Mouse (Mus musculus): ENCODE measurements at regions not wholly inside any gene's neighbourhood (a gene's known extent, or its start where the extent isn't known, plus 50 kb on each side); places are given as distances from the start of the nearest gene placed in this dataset.

GRCm38 (mm10) chr2:128309541-128310030 lies 183.7 kb downstream of the Bcl2l11 start:
- H3K9me3 ChIP-seq: no peaks in the 10 kb centered on the region
- H3K27me3 ChIP-seq (replicated peaks): no peaks in the 10 kb centered on the region
- no peak for ATAC-seq (ENCODE audit: insufficient read depth, low FRiP score, low read depth)
- H3K27ac ChIP-seq: peak overlapping the region; percentile 74
- peaks cover 21% of the 10 kb centered on the region for H3K4me1 ChIP-seq
- no peaks in the 10 kb centered on the region for H3K36me3 ChIP-seq
- WGBS: 35% methylated on average over 10 of the region's 10 CpGs
- no peak overlapping the region for H3K4me3 ChIP-seq (replicated peaks)
- no peak overlapping the region for H3K9ac ChIP-seq
- 0 out of 2 replicates have a peak overlapping the region, but pooled peaks have one; percentile 24 for H3K4me2 ChIP-seq

GRCm38 (mm10) chr2:128310081-128310480 lies 184.2 kb downstream of the Bcl2l11 start:
- 0 out of 2 replicates have a peak overlapping the region, but pooled peaks have one; percentile 24 for H3K4me2 ChIP-seq
- H3K27ac ChIP-seq: peak overlapping the region; percentile 74
- no peaks in the 10 kb centered on the region for H3K27me3 ChIP-seq (replicated peaks)
- no peaks in the 10 kb centered on the region for H3K9me3 ChIP-seq
- H3K4me1 ChIP-seq: peaks cover 21% of the 10 kb centered on the region
- WGBS: 24% methylated on average over 5 of the region's 5 CpGs
- no peak overlapping the region for H3K9ac ChIP-seq
- no peak overlapping the region for H3K4me3 ChIP-seq (replicated peaks)
- ATAC-seq (ENCODE audit: insufficient read depth, low FRiP score, low read depth): no peak
- H3K36me3 ChIP-seq: no peaks in the 10 kb centered on the region

- H3K4me3 ChIP-seq (replicated peaks): 0 out of 2 replicates have a peak overlapping the region, but pooled peaks have one; percentile 11
- H3K9me3 ChIP-seq: no peaks in the 10 kb centered on the region
- no peaks in the 10 kb centered on the region for H3K36me3 ChIP-seq
- H3K27ac ChIP-seq: peak overlapping the region; percentile 40; the same call in 1 of the 2 replicates
- 5% methylated on average over 14 of the region's 14 CpGs for WGBS
- no peak overlapping the region for H3K9ac ChIP-seq
- peaks cover 21% of the 10 kb centered on the region for H3K4me1 ChIP-seq
- peak; percentile 69 for ATAC-seq (ENCODE audit: insufficient read depth, low FRiP score, low read depth)
- H3K4me2 ChIP-seq: peak overlapping the region; percentile 45
- H3K27me3 ChIP-seq (replicated peaks): no peaks in the 10 kb centered on the region
Observed at GRCm38 (mm10) chr2:128312084-128312594, 186.3 kb downstream of the Bcl2l11 start.

GRCm38 (mm10) chr2:128312659-128313581 lies 187.1 kb downstream of the Bcl2l11 start:
- Histone ChIP-seq H3K27ac (no peak overlapping the region; the same call in 1 of the 2 replicates), H3K4me1 (peaks cover 21% of the 10 kb centered on the region), H3K27me3 (replicated peaks) (no peaks in the 10 kb centered on the region), H3K9ac (no peak overlapping the region), H3K4me3 (replicated peaks) (no peak overlapping the region), H3K9me3 (no peaks in the 10 kb centered on the region), H3K36me3 (no peaks in the 10 kb centered on the region), H3K4me2 (peak overlapping the region; percentile 45)
- ATAC-seq (ENCODE audit: insufficient read depth, low FRiP score, low read depth): peak; percentile 21; the same call in 1 of the 2 replicates
- 57% methylated on average over 12 of the region's 12 CpGs for WGBS

- 60% methylated on average over 2 of the region's 2 CpGs for WGBS
- H3K27me3 ChIP-seq (replicated peaks): no peaks in the 10 kb centered on the region
- no peaks in the 10 kb centered on the region for H3K36me3 ChIP-seq
- no peak overlapping the region for H3K9ac ChIP-seq
- H3K27ac ChIP-seq: no peak overlapping the region
- no peak overlapping the region for H3K4me3 ChIP-seq (replicated peaks)
- no peaks in the 10 kb centered on the region for H3K9me3 ChIP-seq
- peaks cover 21% of the 10 kb centered on the region for H3K4me1 ChIP-seq
- no peak for ATAC-seq (ENCODE audit: insufficient read depth, low FRiP score, low read depth)
- H3K4me2 ChIP-seq: no peak overlapping the region
Observed at GRCm38 (mm10) chr2:128313582-128313918, 187.7 kb downstream of the Bcl2l11 start.

- ATAC-seq (ENCODE audit: insufficient read depth, low FRiP score, low read depth): no peak
- H3K27ac ChIP-seq: no peak overlapping the region
- no peak overlapping the region for H3K4me2 ChIP-seq
- H3K9me3 ChIP-seq: no peaks in the 10 kb centered on the region
- 61% methylated on average over 1 of the region's 1 CpGs for WGBS
- H3K4me1 ChIP-seq: peaks cover 21% of the 10 kb centered on the region
- no peaks in the 10 kb centered on the region for H3K27me3 ChIP-seq (replicated peaks)
- no peaks in the 10 kb centered on the region for H3K36me3 ChIP-seq
- H3K9ac ChIP-seq: no peak overlapping the region
- H3K4me3 ChIP-seq (replicated peaks): no peak overlapping the region
Observed at GRCm38 (mm10) chr2:128313948-128314347, 188.1 kb downstream of the Bcl2l11 start.

GRCm38 (mm10) chr2:128316516-128316915 lies 190.7 kb downstream of the Bcl2l11 start:
- no peak for ATAC-seq (ENCODE audit: insufficient read depth, low FRiP score, low read depth)
- H3K9me3 ChIP-seq: no peaks in the 10 kb centered on the region
- no peaks in the 10 kb centered on the region for H3K27me3 ChIP-seq (replicated peaks)
- peaks cover 16% of the 10 kb centered on the region for H3K4me1 ChIP-seq
- no peak overlapping the region for H3K4me3 ChIP-seq (replicated peaks)
- no peaks in the 10 kb centered on the region for H3K36me3 ChIP-seq
- WGBS: 76% methylated on average over 2 of the region's 2 CpGs
- H3K4me2 ChIP-seq: no peak overlapping the region
- no peak overlapping the region for H3K27ac ChIP-seq
- H3K9ac ChIP-seq: no peak overlapping the region

GRCm38 (mm10) chr2:128318266-128318665 lies 192.4 kb downstream of the Bcl2l11 start:
- no peak for ATAC-seq (ENCODE audit: insufficient read depth, low FRiP score, low read depth)
- no peaks in the 10 kb centered on the region for H3K9me3 ChIP-seq
- H3K4me1 ChIP-seq: peaks cover 3% of the 10 kb centered on the region; the same call in 1 of the 2 replicates
- no peaks in the 10 kb centered on the region for H3K36me3 ChIP-seq
- H3K4me3 ChIP-seq (replicated peaks): no peak overlapping the region
- H3K27ac ChIP-seq: no peak overlapping the region
- no peak overlapping the region for H3K9ac ChIP-seq
- no peaks in the 10 kb centered on the region for H3K27me3 ChIP-seq (replicated peaks)
- WGBS: 69% methylated on average over 4 of the region's 4 CpGs
- no peak overlapping the region for H3K4me2 ChIP-seq

GRCm38 (mm10) chr2:128318956-128319355 lies 193.1 kb downstream of the Bcl2l11 start:
- Histone ChIP-seq H3K36me3 (no peaks in the 10 kb centered on the region), H3K27me3 (replicated peaks) (no peaks in the 10 kb centered on the region), H3K27ac (no peak overlapping the region), H3K4me3 (replicated peaks) (no peak overlapping the region), H3K4me2 (no peak overlapping the region), H3K9me3 (no peaks in the 10 kb centered on the region), H3K9ac (no peak overlapping the region), H3K4me1 (no peaks in the 10 kb centered on the region)
- WGBS: 39% methylated on average over 5 of the region's 5 CpGs
- no peak for ATAC-seq (ENCODE audit: insufficient read depth, low FRiP score, low read depth)

- H3K4me1 ChIP-seq: peaks cover 10% of the 10 kb centered on the region
- H3K9ac ChIP-seq: no peak overlapping the region
- H3K9me3 ChIP-seq: no peaks in the 10 kb centered on the region
- no peak overlapping the region for H3K4me3 ChIP-seq (replicated peaks)
- 63% methylated on average over 2 of the region's 2 CpGs for WGBS
- no peaks in the 10 kb centered on the region for H3K27me3 ChIP-seq (replicated peaks)
- H3K4me2 ChIP-seq: no peak overlapping the region
- no peaks in the 10 kb centered on the region for H3K36me3 ChIP-seq
- H3K27ac ChIP-seq: no peak overlapping the region
- ATAC-seq (ENCODE audit: insufficient read depth, low FRiP score, low read depth): no peak
Observed at GRCm38 (mm10) chr2:128321475-128321874, 195.6 kb downstream of the Bcl2l11 start.

GRCm38 (mm10) chr2:128324256-128325096 lies 198.6 kb downstream of the Bcl2l11 start:
- Histone ChIP-seq H3K4me2 (peak overlapping the region; percentile 37), H3K9me3 (no peaks in the 10 kb centered on the region), H3K27me3 (replicated peaks) (no peaks in the 10 kb centered on the region), H3K36me3 (no peaks in the 10 kb centered on the region), H3K27ac (peak overlapping the region; percentile 88), H3K4me1 (peaks cover 10% of the 10 kb centered on the region), H3K9ac (no peak overlapping the region), H3K4me3 (replicated peaks) (no peak overlapping the region; the same call in 1 of the 2 replicates)
- WGBS: 18% methylated on average over 13 of the region's 13 CpGs
- ATAC-seq (ENCODE audit: insufficient read depth, low FRiP score, low read depth): peak; percentile 70
